Mouse (Mus musculus) kidney, adult 2 months (tissue): ENCODE measurements around the gene Lmo4.

Experiments
- CTCF ChIP-seq: fragments of 200-500 bp; conservative IDR thresholded peaks from 2 replicates; pipeline ENCODE4 v1.5.1; 2011; ENCODE audit warnings: low read depth, mild to moderate bottlenecking, control low read depth, low read length, moderate library complexity, mixed read lengths; ENCODE audit not compliant: insufficient read depth, insufficient read length
- POLR2A ChIP-seq: fragments of 200-500 bp; IDR thresholded peaks from one replicate; pipeline ENCODE4 v1.6.1; 2011; ENCODE audit warnings: low read depth, low read length, control low read depth

- no peak for TF ChIP-seq CTCF
- no peak for TF ChIP-seq POLR2A
Observed at GRCm38 (mm10) chr3:144229312-144229711, 24.3 kb upstream of the Lmo4 start.
